17 mouse cellular contexts compared by ENCODE assay signal in the genomic region with DNA sequence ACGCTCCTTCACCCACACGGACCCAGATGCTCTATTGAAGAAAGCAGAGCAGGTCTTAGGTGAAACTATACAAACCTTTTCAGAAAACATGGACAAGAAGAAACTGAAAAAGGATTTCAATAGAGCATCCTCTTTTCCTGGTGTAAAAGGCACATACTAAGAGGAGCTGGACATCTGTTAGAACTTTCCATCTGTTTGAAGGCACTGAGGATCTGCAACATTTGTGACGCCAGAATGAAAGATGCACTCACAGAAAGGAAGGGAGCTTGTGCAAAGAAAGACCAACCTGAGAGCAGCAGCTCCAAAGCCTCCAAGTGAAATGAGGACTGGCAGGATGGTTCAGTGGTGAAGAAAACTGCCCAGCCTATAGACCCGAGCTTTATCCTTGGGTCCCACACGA.
"Had no signal": no experiment of that assay in that cellular context is flagged by ENCODE, and none has a peak within 500 bp of the region (broad histone marks: within the 10 kb centered on the region; RNA-seq: fewer than 3 reads in every experiment).

No protein-coding gene starts in this region.

- DNase-seq: lung, adult 2 months; lung, postnatal 14 days; lung, postnatal 36 days; right cerebral cortex, postnatal 14 days; thymus, adult 2 months; thymus, postnatal 14 days; thymus, postnatal 36 days had no signal

- H3K27ac ChIP-seq: lung, embryonic 15.5 days; macrophage; midbrain, embryonic 13.5 days; midbrain, embryonic 15.5 days; neural tube, embryonic 12.5 days; stomach, embryonic 15.5 days; stomach, postnatal 0 days had no signal

- H3K4me2 ChIP-seq: lung, embryonic 15.5 days; midbrain, embryonic 11.5 days; midbrain, embryonic 13.5 days; midbrain, embryonic 15.5 days; neural tube, embryonic 12.5 days; stomach, embryonic 15.5 days had no signal

- H3K4me1 ChIP-seq: lung, embryonic 15.5 days; midbrain, embryonic 13.5 days; midbrain, embryonic 15.5 days; neural tube, embryonic 12.5 days; stomach, embryonic 15.5 days had no signal

- H3K27me3 ChIP-seq: lung, embryonic 15.5 days; megakaryocyte, embryonic 14.5 days; midbrain, embryonic 13.5 days; midbrain, embryonic 15.5 days; neural tube, embryonic 12.5 days; stomach, embryonic 15.5 days had no signal

- H3K9me3 ChIP-seq: lung, embryonic 15.5 days; megakaryocyte, embryonic 14.5 days; midbrain, embryonic 13.5 days; midbrain, embryonic 15.5 days; neural tube, embryonic 12.5 days; stomach, embryonic 15.5 days had no signal

- ATAC-seq: lung, postnatal 0 days; midbrain, embryonic 13.5 days; midbrain, embryonic 15.5 days had no signal

- H3K9ac ChIP-seq: lung, embryonic 15.5 days; midbrain, embryonic 13.5 days; midbrain, embryonic 15.5 days; neural tube, embryonic 12.5 days; stomach, embryonic 15.5 days had no signal

- H3K4me3 ChIP-seq: lung, embryonic 15.5 days; midbrain, embryonic 13.5 days; midbrain, embryonic 15.5 days; neural tube, embryonic 12.5 days; stomach, embryonic 15.5 days had no signal
